Mouse (Mus musculus): ENCODE results near the gene Tarsl2. TPM values are rescaled to one million over a fixed set of nuclear protein-coding genes. Genes with fewer than 3 reads are reported as not detected.

Tarsl2 gene
- polyA plus RNA-seq, 1 experiment from 2014 or later: 10.8 TPM

- WGBS: 72% methylated on average over 12 of the region's 12 CpGs
- no peaks in the 10 kb centered on the region for H3K4me1 ChIP-seq
- no peak for ATAC-seq (ENCODE audit: insufficient number of reproducible peaks, low FRiP score, low TSS enrichment, low read depth)
- no peaks in the 10 kb centered on the region for H3K9me3 ChIP-seq (replicated peaks)
- H3K4me2 ChIP-seq (replicated peaks): no peak overlapping the region
- no peak overlapping the region for H3K9ac ChIP-seq
- H3K27ac ChIP-seq (replicated peaks): no peak overlapping the region
- H3K36me3 ChIP-seq: no peaks in the 10 kb centered on the region
- H3K27me3 ChIP-seq: no peaks in the 10 kb centered on the region
- no peak overlapping the region for H3K4me3 ChIP-seq (replicated peaks)
Observed at GRCm38 (mm10) chr7:65737286-65738040, 92.8 kb downstream of the Tarsl2 start.

Other genes starting within 250 kb of the Tarsl2 start
- gene Tjp1, start 117.1 kb upstream of the Tarsl2 start, polyA plus RNA-seq (2015; fragmentation: Nextera tagmentation; extraction: Ambion mirVana): 21.2 TPM in 2 replicates
- gene Tm2d3, start 46.3 kb downstream of the Tarsl2 start, polyA plus RNA-seq (2015; fragmentation: Nextera tagmentation; extraction: Ambion mirVana): 75.4 and 87.6 TPM in 2 replicates
- gene Pcsk6, start 216.8 kb downstream of the Tarsl2 start, polyA plus RNA-seq (2015; fragmentation: Nextera tagmentation; extraction: Ambion mirVana): 8.5 and 10.1 TPM in 2 replicates